Mouse (Mus musculus) CH12.LX (cell line): ENCODE results near the gene Tspyl1. TPM values are rescaled to one million over a fixed set of nuclear protein-coding genes. Genes with fewer than 3 reads are reported as not detected.
"Not testable (repeated sequence)": the region's sequence is repeated elsewhere in the genome, so short reads cannot be mapped to it uniquely, and the experiment has no call there.

ENCODE experiments used
- DNase-seq: peaks from one replicate; pipeline ENCODE4 v3.0.0-alpha.2; 2013; ENCODE audit errors: extremely low read depth
- H3K27ac ChIP-seq: 2 replicates; pipeline ENCODE4 v1.5.1; 2012; ENCODE audit warnings: low read depth, mild to moderate bottlenecking, control low read depth, moderate library complexity; ENCODE audit not compliant: insufficient read depth
- H3K27me3 ChIP-seq: replicated peaks from 2 replicates; pipeline ENCODE3; 2012; ENCODE audit warnings: inconsistent platforms
- H3K36me3 ChIP-seq, 2 experiments: replicated peaks in 1 of 2; 2 replicates each; pipeline versions ENCODE3 to v1.6.1; 2012; ENCODE audit warnings: inconsistent platforms in 1 of 2, low read length in 1 of 2, mild to moderate bottlenecking in 1 of 2, mixed read lengths in 1 of 2, moderate library complexity in 1 of 2; ENCODE audit not compliant: control insufficient read depth in 1 of 2, insufficient read depth in 1 of 2
- H3K4me1 ChIP-seq, 2 experiments: 2 replicates each; pipeline ENCODE4 v1.6.1; 2012; ENCODE audit warnings: inconsistent platforms in 1 of 2, moderate library complexity in 1 of 2; ENCODE audit not compliant: insufficient read depth in 2 of 2, control insufficient read depth in 1 of 2
- H3K4me2 ChIP-seq: 2 replicates; pipeline ENCODE4 v1.6.1; 2012; ENCODE audit warnings: low read depth, mild to moderate bottlenecking, control low read depth; ENCODE audit not compliant: poor library complexity, insufficient read depth, severe bottlenecking
- H3K4me3 ChIP-seq, 3 experiments: fragments of 150-350 bp in 1 of 3; sonication (generic) in 1 of 3; replicated peaks in 1 of 3; 2 replicates each; pipeline versions ENCODE3 to v1.5.1; 2011 to 2012; ENCODE audit warnings: low read depth in 2 of 3, low read length in 2 of 3, mild to moderate bottlenecking in 2 of 3, moderate library complexity in 2 of 3, control low read depth in 1 of 3, improper control_type of control experiment in 1 of 3, inconsistent platforms in 1 of 3, mixed read lengths in 1 of 3; ENCODE audit not compliant: poor library complexity in 1 of 3
- H3K79me2 ChIP-seq: replicated peaks from 2 replicates; pipeline ENCODE4 v1.6.1; 2012; ENCODE audit warnings: mild to moderate bottlenecking, moderate library complexity; ENCODE audit not compliant: control insufficient read depth, poor library complexity, insufficient read depth, severe bottlenecking; ENCODE audit errors: extremely low read depth
- H3K9ac ChIP-seq: 2 replicates; pipeline ENCODE4 v1.6.1; 2012; ENCODE audit warnings: low read depth, mild to moderate bottlenecking, control low read depth, moderate library complexity; ENCODE audit not compliant: insufficient read depth
- H3K9me3 ChIP-seq: replicated peaks from 2 replicates; pipeline ENCODE3; 2012; ENCODE audit warnings: low read length, inconsistent platforms, mixed read lengths
- CHD2 ChIP-seq: IDR thresholded peaks from 2 replicates; pipeline ENCODE4 v1.6.1; 2011; ENCODE audit warnings: low read length, improper control_type of control experiment
- EP300 ChIP-seq: IDR thresholded peaks from 2 replicates; pipeline ENCODE4 v1.6.1; 2011; ENCODE audit warnings: low read length, improper control_type of control experiment
- GABPA ChIP-seq: IDR thresholded peaks from 2 replicates; pipeline ENCODE4 v1.6.1; 2012; ENCODE audit warnings: low read depth, low read length, improper control_type of control experiment, inconsistent platforms; ENCODE audit not compliant: insufficient replicate concordance
- MAX ChIP-seq: IDR thresholded peaks from 2 replicates; pipeline ENCODE4 v1.6.1; 2011; ENCODE audit warnings: low read length, improper control_type of control experiment
- MAZ ChIP-seq: IDR thresholded peaks from 2 replicates; pipeline ENCODE4 v1.6.1; 2012; ENCODE audit warnings: low read depth, mild to moderate bottlenecking, inconsistent platforms, low read length, improper control_type of control experiment, moderate library complexity
- MYC ChIP-seq: IDR thresholded peaks from 2 replicates; pipeline ENCODE4 v1.6.1; 2011; ENCODE audit warnings: low read depth, mild to moderate bottlenecking, improper control_type of control experiment, low read length
- NRF1 ChIP-seq: IDR thresholded peaks from 2 replicates; pipeline ENCODE4 v1.6.1; 2014; ENCODE audit warnings: low read depth, mild to moderate bottlenecking, inconsistent platforms, low read length, improper control_type of control experiment, moderate library complexity
- POLR2A ChIP-seq: IDR thresholded peaks from 2 replicates; pipeline ENCODE4 v1.6.1; 2011; ENCODE audit warnings: low read depth, mild to moderate bottlenecking, improper control_type of control experiment, low read length
- TBP ChIP-seq: conservative IDR thresholded peaks from 2 replicates; pipeline ENCODE4 v1.6.1; 2011; ENCODE audit warnings: low read depth, low read length, improper control_type of control experiment
- UBTF ChIP-seq: IDR thresholded peaks from 2 replicates; pipeline ENCODE4 v1.6.1; 2012; ENCODE audit warnings: low read depth, mild to moderate bottlenecking, inconsistent platforms, low read length, improper control_type of control experiment, moderate library complexity
- ZKSCAN1 ChIP-seq: IDR thresholded peaks from 2 replicates; pipeline ENCODE4 v1.6.1; 2012; ENCODE audit warnings: low read depth, inconsistent platforms, low read length, improper control_type of control experiment, borderline replicate concordance
- dilution Hi-C: fragments of 300-500 bp; cut with MboI; formaldehyde crosslinking; loops from 2 replicates; pipeline ENCODE4 v1.14.3; 2020; ENCODE audit warnings: low sequenced_read_pairs; ENCODE audit not compliant: extremely low pct_unique_long_range_greater_than_20kb, extremely low pct_ligation_motif_present
- in situ Hi-C: fragments of 300-500 bp; cut with MboI; formaldehyde crosslinking; loops from 3 replicates; pipeline ENCODE4 v1.14.3; 2019; ENCODE audit warnings: low sequenced_read_pairs, low pct_ligation_motif_present, low pct_unique_long_range_greater_than_20kb, mixed read lengths
- polyA plus RNA-seq: library from polyadenylated mRNA; unstranded; fragments of >175 nt; gene quantifications from 2 replicates; pipeline ENCODE4 v1.2.1, GENCODE M21; 2012; ENCODE audit warnings: low read depth; ENCODE audit not compliant: insufficient read length
- total RNA-seq, 2 experiments: library from RNA; depleted of rRNA; stranded (reverse); fragments of 300-350 nt in 1 of 2; fragments of >200 nt in 1 of 2; gene quantifications; 2 replicates each; pipeline ENCODE4 v1.2.3; 2012 to 2014

Gene Tspyl1
- total and polyA plus RNA-seq, 3 experiments: 18.9 to 23.7 (median 19.7) TPM

GRCm38 (mm10) chr10:34246106-34246505 lies 35.9 kb upstream of the Tspyl1 start:
- Histone ChIP-seq H3K27me3 (no peaks in the 10 kb centered on the region), H3K36me3 (no peaks in the 10 kb centered on the region), H3K27ac (no peak overlapping the region), H3K9ac (no peak overlapping the region), H3K4me3 (no peak overlapping the region), H3K9me3 (no peaks in the 10 kb centered on the region)
- dilution Hi-C loops (no loop called here), in situ Hi-C loops (no loop called here)
- TF ChIP-seq NRF1 (no peak), MAX (no peak), EP300 (peak; percentile 16; the same call in 1 of the 2 replicates)
- TF ChIP-seq, all 38 proteins: peak for 1
- Histone ChIP-seq H3K4me2 (no peak overlapping the region), H3K79me2 (no peaks in the 10 kb centered on the region), H3K4me1 (peaks cover 0 to 5% of the 10 kb centered on the region in 2 experiments; a peak in 2 of 4 replicates)
- no peak for DNase-seq

GRCm38 (mm10) chr10:34247757-34248156 lies 34.2 kb upstream of the Tspyl1 start:
- H3K9me3 ChIP-seq: no peaks in the 10 kb centered on the region
- H3K4me2 ChIP-seq: no peak overlapping the region
- TF ChIP-seq GABPA (no peak), MYC (no peak), ZKSCAN1 (no peak), MAZ (no peak), CHD2 (no peak), UBTF (no peak), POLR2A (no peak)
- no peak overlapping the region for H3K4me3 ChIP-seq
- H3K9ac ChIP-seq: no peak overlapping the region
- H3K79me2 ChIP-seq: no peaks in the 10 kb centered on the region
- H3K4me1 ChIP-seq: peaks cover 0 to 5% of the 10 kb centered on the region in 2 experiments; a peak in 2 of 4 replicates
- no peak for DNase-seq
- no peaks in the 10 kb centered on the region for H3K27me3 ChIP-seq
- dilution Hi-C loops: no loop called here
- H3K36me3 ChIP-seq: no peaks in the 10 kb centered on the region
- no peak overlapping the region for H3K27ac ChIP-seq
- in situ Hi-C loops: no loop called here

- H3K27me3 ChIP-seq: no peaks in the 10 kb centered on the region
- dilution Hi-C loops (no loop called here), in situ Hi-C loops (no loop called here)
- peak; percentile 29 for DNase-seq
- H3K4me1 ChIP-seq: peaks cover 0 to 5% of the 10 kb centered on the region in 2 experiments; a peak in 2 of 4 replicates
- H3K9me3 ChIP-seq: no peaks in the 10 kb centered on the region
- no peak overlapping the region for H3K9ac ChIP-seq
- no peak overlapping the region for H3K4me3 ChIP-seq
- H3K4me2 ChIP-seq: no peak overlapping the region
- H3K36me3 ChIP-seq: no peaks in the 10 kb centered on the region
- TF ChIP-seq TBP: no peak
- H3K27ac ChIP-seq: no peak overlapping the region
- no peaks in the 10 kb centered on the region for H3K79me2 ChIP-seq
Measured at GRCm38 (mm10) chr10:34249594-34249993, 32.4 kb upstream of the Tspyl1 start.

GRCm38 (mm10) chr10:34252833-34253232 lies 29.2 kb upstream of the Tspyl1 start:
- H3K4me3 ChIP-seq, H3K79me2 ChIP-seq, H3K27me3 ChIP-seq, in situ Hi-C loops, H3K4me2 ChIP-seq, H3K27ac ChIP-seq, H3K36me3 ChIP-seq, H3K9ac ChIP-seq, H3K4me1 ChIP-seq, H3K9me3 ChIP-seq, DNase-seq, dilution Hi-C loops: not testable (repeated sequence)
